Mouse (Mus musculus): ENCODE results near the gene Pip5kl1.

The Pip5kl1 gene

DNA sequence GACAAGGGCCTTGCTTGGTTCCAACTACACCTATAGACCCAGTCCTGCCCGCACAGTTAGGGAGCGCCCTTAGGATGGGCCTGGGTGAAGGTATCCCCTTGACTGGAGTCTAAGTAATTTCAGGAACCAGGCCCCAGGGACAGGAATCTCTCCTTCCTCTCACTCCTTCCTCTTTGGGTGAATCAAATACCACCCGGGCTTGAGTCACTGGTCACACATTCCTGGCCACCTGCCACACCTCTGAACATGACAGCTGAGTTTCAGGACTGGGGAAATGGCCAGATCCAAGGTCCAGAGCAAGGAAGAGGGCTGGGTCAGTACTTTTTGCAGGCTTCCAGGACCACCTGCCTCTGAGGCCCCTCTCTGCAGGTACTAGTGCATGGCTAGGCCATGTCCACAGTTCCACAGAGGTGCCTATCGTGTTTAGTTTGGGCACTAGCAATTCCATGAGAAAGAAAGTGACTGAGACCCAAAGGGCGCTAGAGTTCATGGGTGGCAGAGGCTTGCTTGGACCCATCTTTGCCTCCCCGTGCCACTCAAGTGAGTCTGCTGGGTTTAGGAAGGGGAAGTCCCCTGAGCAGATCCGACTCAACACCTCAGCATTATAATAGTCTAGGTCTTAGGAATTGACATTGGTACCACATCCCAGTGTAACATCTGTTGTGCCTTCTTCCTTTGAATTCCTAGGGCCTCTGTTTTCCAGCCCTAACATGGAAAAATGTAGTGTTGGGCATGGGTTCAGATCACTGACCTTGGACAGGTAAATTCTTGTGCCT is 26.4 kb upstream of the Pip5kl1 start:
- peak; percentile 56 for DNase-seq (ENCODE audit: low spot score)

DNA sequence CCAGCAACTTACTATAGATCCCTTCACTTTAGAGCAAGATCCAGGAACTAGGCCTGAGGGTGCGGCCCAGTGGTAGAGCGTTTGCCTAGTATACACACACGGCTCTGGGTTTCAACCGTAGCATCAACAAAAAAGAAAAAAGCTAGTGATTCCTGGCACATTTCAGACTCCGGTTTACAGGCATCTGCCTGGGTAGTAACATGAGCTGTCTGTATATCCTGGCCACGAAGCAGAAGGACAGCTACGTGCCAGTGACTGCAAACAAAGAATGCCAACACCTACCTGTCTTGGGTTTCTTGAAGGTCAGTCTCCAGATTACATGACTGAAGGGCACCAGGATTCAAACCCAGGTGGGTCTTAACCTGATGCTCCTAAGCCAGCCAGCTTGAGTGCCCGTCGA is 25.4 kb upstream of the Pip5kl1 start:
- DNase-seq (ENCODE audit: low spot score), result no peak

DNA sequence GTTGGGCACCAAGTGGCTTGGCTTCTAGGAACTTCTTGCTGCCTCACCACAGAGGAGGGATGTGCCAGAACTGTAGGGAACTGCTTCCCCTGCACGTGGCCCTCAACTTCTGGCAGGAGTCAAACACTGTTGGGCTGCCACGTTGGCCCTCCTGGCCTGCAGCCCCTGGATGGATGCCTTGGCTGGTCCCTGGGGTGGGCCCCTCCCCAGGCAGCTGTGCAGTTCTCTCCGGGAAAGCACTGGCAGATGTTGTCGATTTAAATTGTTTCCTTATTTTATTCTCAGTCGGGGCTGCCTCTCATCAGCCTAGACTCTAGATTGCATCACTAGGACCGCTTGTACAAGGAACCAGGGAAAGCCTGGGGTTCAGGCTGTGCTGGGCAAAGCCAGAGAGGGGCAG is 24.8 kb upstream of the Pip5kl1 start:
- peak; percentile 94 for DNase-seq (ENCODE audit: low spot score)

DNA sequence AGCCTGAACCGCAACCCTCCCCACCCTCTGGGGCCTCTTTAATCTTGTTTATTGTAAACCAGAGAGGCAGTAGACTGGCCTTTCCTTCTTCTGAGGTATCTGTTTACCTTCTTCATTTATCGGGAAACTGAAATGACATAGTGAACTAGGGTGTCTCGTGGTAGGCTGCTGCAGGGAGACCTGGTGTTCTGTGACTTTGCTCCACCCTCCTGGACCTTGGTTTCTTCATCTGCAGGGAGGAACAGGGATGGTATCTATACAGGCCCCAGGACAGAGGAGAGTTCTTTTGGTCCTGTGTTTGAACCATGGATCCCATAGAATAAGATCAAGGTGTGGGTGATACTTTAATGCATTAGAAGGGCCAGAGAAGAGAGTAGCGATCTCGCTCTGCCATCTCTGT is 23.4 kb upstream of the Pip5kl1 start:
- no peak for DNase-seq (ENCODE audit: low spot score)

DNA sequence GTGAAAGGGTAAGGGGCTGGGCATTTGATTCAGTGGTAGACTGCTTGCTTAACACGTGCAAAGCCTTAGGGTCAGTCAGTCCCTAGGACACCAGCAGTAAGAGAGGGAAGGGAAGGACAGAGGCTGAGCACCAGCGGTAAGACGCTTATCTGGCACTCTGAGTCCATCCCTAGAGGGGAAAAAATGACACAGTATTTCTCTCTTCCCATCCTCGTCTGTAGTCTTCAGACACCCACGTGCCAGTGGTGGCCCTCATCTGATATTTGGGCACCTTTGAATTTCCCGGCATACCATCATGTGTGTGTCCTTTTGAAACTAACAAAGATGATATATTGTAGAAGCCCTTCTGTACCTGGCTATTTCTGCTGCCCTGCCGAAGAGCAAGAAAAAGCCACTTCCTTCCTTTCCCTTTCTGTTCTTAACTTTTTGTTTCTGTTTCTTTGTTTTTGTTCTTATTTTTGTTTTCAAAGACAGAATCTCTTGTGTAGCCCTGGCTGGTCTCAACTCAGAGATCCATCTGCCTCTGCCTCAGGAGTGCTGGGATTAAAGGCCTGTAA is 20.9 kb upstream of the Pip5kl1 start:
- DNase-seq (ENCODE audit: low spot score), result no peak

DNA sequence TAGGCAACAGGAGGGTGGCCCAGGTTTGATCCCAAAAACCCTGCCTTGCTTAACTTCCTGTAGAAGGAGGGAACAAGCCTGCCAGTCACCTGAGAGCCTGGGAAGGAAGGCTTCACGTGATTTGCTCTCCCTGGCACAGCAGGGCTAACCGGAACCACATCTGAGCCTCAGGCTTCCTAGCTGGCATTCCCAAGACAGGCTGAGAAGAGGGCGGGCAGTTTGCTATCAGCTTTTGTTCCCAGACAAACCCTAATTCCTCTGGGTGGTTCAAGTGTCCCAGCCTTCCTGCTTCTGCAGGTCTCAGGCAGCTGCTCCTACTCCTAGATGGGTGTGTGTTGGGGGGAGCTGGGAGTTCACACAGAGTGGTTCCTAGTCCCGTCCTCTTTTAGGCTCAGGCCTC is 19.1 kb upstream of the Pip5kl1 start:
- peak; percentile 34 for DNase-seq (ENCODE audit: low spot score)

DNA sequence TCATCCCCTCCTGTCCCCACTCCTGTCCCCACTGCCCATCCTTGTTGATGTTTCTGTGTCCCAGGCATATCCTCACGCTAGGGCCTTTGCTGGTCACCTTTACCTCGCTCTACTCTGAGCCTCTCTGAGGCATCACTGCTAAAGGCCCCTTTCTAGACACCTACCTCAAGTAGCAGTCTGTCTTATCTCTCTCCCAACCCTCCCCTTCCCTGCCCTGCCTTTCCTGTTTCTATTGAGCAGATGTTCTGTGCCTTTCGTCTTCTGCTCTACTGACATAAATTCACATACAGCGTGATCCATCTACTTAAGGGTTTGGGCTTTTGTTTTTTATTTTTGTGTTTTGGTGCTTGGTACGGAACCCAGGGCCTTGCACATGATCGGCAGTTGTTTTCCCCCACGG is 18.6 kb upstream of the Pip5kl1 start:
- no peak for DNase-seq (ENCODE audit: low spot score)

DNA sequence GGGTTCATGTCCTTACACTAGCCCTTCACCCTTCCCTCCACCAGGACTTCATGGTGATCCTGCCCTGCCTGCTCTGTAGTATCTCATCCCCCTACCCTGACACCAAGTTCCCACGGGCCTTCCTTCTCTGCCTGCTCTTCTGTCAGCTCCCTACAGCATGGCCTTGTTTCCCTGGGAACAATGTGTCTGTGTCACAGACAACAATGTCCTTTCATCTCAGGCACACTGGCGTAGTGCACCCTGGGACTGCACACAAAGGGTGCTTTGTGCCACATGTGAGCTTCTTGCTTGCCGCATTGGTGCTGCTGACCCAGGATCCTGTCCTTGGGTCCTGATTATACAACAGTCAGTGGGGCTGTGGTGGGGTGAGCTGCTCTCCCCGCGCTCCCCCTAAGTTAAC is 15.0 kb upstream of the Pip5kl1 start:
- DNase-seq (ENCODE audit: low spot score), result no peak

DNA sequence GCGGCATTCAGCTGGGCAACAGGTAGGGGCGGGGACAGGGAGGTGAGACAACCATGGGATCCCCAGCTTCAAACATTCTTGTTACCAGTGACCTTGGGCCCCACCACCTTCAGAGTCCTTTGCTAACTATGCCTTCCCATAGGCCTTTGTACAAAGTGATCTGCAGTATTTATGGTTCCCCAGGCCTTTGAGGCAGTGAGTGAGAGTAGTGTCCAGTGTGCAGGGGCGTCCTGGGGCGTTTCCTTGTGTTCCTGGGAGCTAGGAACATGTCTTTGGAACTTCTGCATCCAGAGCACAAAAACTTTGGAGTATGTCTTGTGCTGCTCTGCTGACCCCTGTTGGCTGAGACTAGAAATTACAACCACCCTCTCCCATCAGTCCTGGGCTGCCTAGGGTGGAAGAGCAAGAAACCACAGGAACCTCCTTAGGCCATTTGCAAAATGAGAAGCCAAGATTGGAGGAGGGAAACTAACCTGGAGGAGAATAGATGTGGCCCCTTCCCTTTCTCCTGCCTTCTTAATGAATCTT is 8.0 kb upstream of the Pip5kl1 start:
- peak; percentile 88 for DNase-seq (ENCODE audit: low spot score)

DNA sequence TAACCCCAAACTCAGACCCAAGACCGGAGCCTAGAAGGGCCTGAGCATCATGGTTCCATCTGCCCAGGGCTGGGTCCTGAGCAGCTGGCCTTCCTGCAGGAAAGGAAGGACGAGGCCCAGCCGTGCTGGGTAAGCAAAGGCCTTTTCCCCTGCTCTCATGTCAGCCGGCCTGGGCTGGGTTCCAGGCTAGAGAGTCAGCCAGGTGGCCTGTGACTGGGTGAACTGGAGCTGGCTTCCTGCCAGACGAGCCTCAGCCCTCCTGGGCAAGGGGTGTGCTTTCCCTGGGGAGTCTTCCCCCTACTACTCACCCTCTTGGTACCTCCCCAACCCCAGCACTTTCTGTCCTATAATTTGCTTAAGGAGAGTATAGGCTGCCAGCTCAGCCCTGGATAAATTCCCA is 6.4 kb upstream of the Pip5kl1 start:
- peak; percentile 68 for DNase-seq (ENCODE audit: low spot score)

DNA sequence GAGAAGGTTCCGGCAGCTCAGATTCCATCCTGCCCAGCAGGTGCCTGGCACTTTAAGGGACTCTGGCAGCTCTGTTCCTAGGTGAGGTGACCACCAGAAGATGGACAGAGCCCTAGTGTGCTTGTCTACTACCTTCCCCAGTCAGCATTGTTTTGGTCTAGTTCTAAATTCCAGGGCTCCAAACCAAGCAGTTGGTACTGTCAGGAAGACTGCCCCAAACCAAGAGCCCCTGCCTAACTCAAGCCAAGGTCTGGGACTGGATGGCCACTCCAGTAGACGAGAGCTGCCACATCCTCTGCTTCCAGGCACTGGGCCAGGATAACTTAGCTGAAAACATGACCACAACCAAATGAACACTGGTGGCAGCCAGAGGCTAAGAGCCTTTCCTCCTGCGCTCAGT is 5.7 kb upstream of the Pip5kl1 start:
- peak; percentile 48 for DNase-seq (ENCODE audit: low spot score)

DNA sequence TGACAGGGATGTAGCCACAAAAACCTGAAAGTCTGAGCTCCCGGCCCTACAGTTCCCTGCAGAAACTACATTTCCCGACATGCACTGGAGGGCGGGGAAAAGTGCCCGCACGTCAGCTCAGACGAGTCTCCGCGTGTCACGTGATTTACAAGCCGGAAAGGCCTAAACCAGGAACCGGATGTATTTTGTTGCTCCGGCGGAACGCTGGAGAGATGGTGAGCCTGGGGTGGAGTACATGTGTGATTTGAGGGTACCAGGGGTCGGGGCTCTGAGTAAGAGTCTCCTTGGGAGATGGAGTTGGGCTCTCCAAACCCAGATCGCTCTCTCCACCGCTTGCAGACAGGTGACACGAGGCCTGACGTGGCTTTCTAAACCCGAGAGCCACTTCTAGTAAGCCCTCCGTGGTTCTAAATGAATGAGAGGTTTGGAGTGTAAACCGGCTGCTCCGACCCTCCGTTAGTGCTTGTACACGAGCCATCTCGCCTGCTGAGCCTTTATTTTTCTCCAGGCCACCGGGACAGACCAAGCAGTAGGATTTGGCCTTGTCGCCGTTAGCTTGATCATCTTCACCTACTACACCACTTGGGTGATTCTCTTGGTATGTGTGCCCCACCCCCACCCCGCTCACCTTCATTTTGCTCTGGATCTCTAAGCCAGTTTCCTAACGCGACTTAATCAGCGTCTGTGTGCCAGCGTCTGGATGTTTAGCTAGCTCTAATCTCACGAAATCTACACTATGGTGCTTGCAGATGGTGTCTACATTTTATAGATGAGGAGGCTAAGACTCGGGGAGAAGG is 3.7 kb upstream of the Pip5kl1 start, which contains the start of gene Dpm2:
Dpm2 (plus strand) TSS at position 161 of the 797 bp plus-strand sequence.
- peak; percentile 96 for DNase-seq (ENCODE audit: low spot score)

DNA sequence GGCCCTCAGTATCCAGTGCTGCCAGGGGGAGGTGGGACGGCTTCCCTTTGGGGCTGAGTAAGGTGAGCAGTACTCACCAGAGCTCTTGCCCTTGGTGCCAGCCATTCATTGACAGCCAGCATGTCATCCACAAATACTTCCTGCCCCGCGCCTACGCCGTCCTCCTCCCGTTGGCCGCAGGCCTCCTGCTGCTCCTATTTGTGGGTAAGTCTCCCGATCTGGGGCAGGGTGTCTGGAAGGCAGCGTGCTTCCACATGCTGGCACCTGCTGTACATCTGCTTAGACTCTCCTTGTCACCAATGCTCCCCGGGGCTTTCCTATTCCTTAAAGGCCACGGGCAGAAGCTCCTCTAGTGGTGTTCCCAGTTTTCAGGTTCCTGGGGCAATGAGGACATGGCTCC is 2.4 kb upstream of the Pip5kl1 start:
- DNase-seq (ENCODE audit: low spot score), result no peak

DNA sequence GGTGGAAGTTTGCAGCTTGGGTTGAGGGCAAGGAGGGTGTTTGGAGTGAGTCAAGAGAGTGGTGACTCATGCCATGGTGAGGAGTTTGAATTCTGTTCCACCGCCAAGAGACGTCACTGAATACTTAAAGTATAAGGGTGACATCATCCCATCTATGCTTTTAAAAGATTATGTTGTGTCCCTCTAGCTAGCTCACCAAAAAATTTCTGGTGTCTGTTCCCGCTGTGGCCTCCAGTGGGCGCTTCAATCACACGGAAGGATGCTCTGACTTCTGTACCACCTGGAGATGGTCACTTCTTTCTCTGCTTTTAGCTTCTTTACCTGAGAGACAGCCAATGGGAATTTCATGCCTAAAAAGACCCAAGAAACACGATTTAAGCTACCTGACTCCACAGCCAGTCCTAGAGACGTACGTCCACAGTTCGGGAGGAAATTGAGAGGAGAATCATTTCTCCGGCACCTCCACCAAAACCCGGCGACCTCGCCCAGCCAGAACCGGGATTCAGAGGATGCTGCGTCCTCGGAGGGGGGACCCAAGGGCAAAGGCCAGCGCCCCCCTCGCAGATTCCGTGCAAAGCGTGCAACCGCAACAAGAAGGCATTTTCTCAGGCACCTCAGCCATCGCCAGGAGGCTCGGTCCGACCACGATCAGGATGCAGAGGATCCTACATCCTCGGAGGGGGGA is 446 bp downstream of the Pip5kl1 start:
- peak; percentile 51 for DNase-seq (ENCODE audit: low spot score)

DNA sequence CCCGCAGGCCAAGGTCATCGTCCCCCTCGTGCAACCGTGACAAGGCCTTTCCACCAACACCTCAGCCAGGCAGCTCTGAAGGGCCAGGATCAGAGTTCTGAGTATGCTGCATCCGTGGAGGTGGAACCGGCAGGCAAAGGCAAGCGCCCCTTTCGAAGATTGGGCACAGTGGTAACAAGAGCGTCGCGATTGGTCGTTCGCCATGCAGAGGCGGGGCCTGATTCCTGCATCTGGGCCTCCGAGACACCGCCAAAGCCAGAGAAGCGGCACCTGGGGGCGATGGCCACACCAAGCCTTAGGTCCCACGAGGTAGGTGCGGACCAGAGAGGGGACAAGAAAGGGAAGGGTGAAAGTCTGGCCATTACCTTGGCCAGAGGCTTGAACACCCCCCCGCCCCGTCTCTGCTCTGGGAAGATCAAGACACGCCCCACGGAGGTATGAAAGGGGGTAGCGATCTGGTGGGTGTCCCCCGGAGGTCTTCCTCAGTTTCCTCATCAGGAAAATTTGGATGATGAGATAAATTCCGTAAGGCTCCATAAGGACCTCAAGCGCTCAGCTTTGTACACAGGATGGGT is 1.1 kb downstream of the Pip5kl1 start, which contains the start of gene 9430097D07Rik:
9430097D07Rik (minus strand) TSS at position 99 of the 575 bp plus-strand sequence.
- no peak for DNase-seq (ENCODE audit: low spot score)

DNA sequence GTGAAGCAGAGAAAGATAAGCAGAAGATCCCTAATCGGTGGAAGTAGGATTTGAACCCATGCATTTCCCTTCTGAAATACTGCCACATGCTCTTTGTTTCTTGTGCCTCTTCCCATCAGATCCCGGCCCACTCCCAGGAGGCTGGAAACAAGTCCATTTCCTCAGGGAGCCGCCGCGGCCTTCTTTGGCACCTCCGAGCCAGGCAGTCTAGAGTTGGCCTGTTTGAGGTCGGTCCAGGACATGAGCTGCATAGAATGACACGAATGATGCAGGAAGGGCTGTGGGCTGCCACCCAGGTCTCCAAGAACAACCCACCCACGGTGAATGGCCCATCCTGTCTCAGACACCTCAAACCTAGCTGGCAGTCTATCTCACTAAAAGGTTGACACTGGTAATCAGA is 1.9 kb downstream of the Pip5kl1 start:
- DNase-seq (ENCODE audit: low spot score), result no peak

DNA sequence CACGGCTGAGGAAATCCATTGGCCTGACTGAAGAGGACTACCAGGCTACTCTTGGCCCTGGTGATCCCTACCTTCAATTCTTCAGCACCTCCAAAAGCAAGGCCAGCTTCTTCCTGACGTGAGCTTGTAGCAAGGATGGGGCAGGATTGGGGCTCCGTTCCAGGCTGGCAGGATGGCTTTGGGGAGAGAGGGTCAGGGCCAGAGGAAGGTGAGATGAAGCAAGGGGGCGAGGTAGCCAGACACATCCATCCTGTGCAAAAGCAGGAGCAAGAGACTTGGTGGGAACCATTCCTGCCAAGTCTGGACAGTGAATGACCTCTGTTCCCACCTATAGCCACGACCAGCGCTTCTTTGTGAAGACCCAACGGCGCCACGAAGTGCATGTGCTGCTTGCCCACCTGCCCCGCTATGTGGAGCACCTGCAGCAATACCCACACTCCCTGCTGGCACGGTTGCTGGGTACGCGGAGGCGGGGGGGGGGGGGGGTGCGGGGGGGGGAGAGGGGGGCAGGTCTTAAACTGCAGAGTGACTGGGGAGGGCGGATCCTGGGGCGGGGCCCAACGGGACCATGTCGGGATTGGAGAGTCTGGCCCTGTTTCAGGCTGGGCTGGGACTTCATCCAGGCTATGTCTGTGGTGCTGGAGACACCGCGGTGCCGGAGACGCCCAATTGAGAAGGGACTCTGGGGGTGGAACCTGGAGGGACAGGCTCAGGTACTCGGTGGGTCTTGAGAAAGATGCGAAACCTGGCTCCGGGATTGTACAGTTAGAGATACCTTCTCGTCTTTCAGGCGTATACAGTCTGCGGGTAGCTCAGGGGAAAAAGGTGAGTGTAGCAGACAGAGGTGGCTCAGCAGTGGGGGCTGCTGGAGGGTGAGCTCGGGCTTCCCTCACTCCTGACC is 3.8 kb downstream of the Pip5kl1 start:
- no peak for DNase-seq (ENCODE audit: low spot score)

DNA sequence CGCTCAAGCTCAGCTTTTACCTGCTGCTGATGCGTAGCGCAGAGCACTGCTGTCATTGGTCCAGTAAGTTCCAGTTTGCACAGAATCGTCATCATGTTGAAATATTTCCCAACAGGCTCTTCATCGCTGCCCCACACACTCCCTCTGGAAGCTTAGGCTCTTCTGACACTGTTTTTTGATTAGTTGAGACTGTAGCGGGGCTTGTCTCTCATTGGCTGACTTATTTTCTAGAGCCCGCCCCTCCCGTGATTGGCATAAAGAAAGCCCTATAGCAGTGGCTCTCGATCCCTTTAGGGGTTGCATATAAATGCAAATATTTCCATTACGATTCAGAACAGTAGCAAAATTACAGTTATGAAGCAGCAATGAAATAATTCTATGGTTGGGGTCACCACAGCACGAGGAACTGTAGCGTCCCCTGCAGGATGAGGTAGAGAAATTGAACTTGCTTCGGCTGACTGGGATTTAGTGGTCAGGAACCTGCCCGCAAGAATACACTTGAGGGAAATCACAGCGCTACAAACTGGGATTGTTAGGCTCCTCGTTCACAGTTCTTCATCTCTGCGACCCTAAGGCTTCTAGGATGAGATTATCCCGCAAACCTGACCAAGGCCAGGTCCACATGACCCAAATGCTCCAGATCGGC is 7.0 kb downstream of the Pip5kl1 start:
- no peak for DNase-seq (ENCODE audit: low spot score)

DNA sequence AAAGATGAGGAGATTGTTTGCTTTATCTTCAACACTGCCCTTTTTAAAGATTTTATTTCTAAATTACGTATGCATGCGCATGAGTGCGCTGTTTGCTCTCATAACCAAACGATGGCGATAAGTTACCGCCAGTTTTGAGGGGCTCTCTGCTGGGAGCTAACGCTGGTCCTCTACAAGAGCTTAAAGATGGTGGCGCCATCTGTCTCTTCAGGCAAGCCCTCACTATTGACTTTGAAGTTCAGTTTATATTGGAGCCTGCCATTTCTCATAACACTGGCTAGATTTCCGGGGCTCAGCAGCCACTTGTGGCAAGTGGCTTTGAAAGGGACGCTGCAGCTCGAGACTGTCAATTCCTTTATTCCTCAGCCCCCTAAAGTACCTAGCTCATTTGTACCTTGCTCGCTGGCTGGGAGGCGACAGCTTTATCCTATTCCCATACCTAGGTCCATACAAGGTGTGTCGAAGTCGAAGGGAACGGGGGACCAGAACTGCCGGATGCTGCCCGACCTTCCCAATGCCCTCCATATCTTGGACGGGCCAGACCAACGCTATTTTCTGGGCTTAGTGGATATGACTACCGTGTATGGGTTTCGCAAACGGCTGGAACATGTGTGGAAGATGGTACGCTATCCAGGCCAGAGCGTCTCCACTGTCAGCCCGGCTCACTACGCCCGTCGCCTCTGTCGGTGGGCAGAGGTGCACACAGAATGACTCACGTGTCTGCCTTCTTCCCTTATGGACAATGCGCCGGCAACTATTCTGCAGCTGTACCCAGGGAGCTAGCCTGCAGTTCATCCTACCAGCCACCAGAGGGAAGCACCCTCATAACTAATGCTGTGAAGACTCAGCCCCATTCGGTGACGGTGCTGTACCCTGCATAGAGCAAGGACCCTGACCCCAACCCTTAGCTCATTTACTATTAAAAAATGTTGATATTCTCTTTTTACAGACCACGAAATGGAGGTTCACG is 8.5 kb downstream of the Pip5kl1 start:
- DNase-seq (ENCODE audit: low spot score), result peak; percentile 87

Measured in adipocyte (in vitro differentiated cells).